Mouse (Mus musculus) CH12.LX (cell line): Measurements from ENCODE around the gene Rpa2. TPM values are rescaled to one million over a fixed set of nuclear protein-coding genes. Genes with fewer than 3 reads are reported as not detected.
A peak's percentile ranks its signal among the peaks of the same experiment; 100 is the strongest.
"Not testable (repeated sequence)": the region's sequence is repeated elsewhere in the genome, so short reads cannot be mapped to it uniquely, and the experiment has no call there.

Experiments used
- DNase-seq: peaks from one replicate; pipeline ENCODE4 v3.0.0-alpha.2; 2013; ENCODE audit errors: extremely low read depth
- H3K27ac ChIP-seq: 2 replicates; pipeline ENCODE4 v1.5.1; 2012; ENCODE audit warnings: low read depth, mild to moderate bottlenecking, control low read depth, moderate library complexity; ENCODE audit not compliant: insufficient read depth
- H3K27me3 ChIP-seq: replicated peaks from 2 replicates; pipeline ENCODE3; 2012; ENCODE audit warnings: inconsistent platforms
- H3K36me3 ChIP-seq, 2 experiments: replicated peaks in 1 of 2; 2 replicates each; pipeline versions ENCODE3 to v1.6.1; 2012; ENCODE audit warnings: inconsistent platforms in 1 of 2, low read length in 1 of 2, mild to moderate bottlenecking in 1 of 2, mixed read lengths in 1 of 2, moderate library complexity in 1 of 2; ENCODE audit not compliant: control insufficient read depth in 1 of 2, insufficient read depth in 1 of 2
- H3K4me1 ChIP-seq, 2 experiments: 2 replicates each; pipeline ENCODE4 v1.6.1; 2012; ENCODE audit warnings: inconsistent platforms in 1 of 2, moderate library complexity in 1 of 2; ENCODE audit not compliant: insufficient read depth in 2 of 2, control insufficient read depth in 1 of 2
- H3K4me2 ChIP-seq: 2 replicates; pipeline ENCODE4 v1.6.1; 2012; ENCODE audit warnings: low read depth, mild to moderate bottlenecking, control low read depth; ENCODE audit not compliant: poor library complexity, insufficient read depth, severe bottlenecking
- H3K4me3 ChIP-seq, 3 experiments: fragments of 150-350 bp in 1 of 3; sonication (generic) in 1 of 3; replicated peaks in 1 of 3; 2 replicates each; pipeline versions ENCODE3 to v1.5.1; 2011 to 2012; ENCODE audit warnings: low read depth in 2 of 3, low read length in 2 of 3, mild to moderate bottlenecking in 2 of 3, moderate library complexity in 2 of 3, control low read depth in 1 of 3, improper control_type of control experiment in 1 of 3, inconsistent platforms in 1 of 3, mixed read lengths in 1 of 3; ENCODE audit not compliant: poor library complexity in 1 of 3
- H3K79me2 ChIP-seq: replicated peaks from 2 replicates; pipeline ENCODE4 v1.6.1; 2012; ENCODE audit warnings: mild to moderate bottlenecking, moderate library complexity; ENCODE audit not compliant: control insufficient read depth, poor library complexity, insufficient read depth, severe bottlenecking; ENCODE audit errors: extremely low read depth
- H3K9ac ChIP-seq: 2 replicates; pipeline ENCODE4 v1.6.1; 2012; ENCODE audit warnings: low read depth, mild to moderate bottlenecking, control low read depth, moderate library complexity; ENCODE audit not compliant: insufficient read depth
- H3K9me3 ChIP-seq: replicated peaks from 2 replicates; pipeline ENCODE3; 2012; ENCODE audit warnings: low read length, inconsistent platforms, mixed read lengths
- CTCF ChIP-seq, 2 experiments: IDR thresholded peaks in 1 of 2; conservative IDR thresholded peaks in 1 of 2; 2 replicates each; pipeline ENCODE4 v1.5.1; 2011 to 2012; ENCODE audit warnings: low read depth in 2 of 2, low read length in 2 of 2, improper control_type of control experiment in 1 of 2, inconsistent platforms in 1 of 2, mild to moderate bottlenecking in 1 of 2, moderate library complexity in 1 of 2
- ETS1 ChIP-seq: conservative IDR thresholded peaks from 2 replicates; pipeline ENCODE4 v1.6.1; 2012; ENCODE audit warnings: low read depth, mild to moderate bottlenecking, inconsistent platforms, low read length, improper control_type of control experiment, moderate library complexity
- HCFC1 ChIP-seq: IDR thresholded peaks from 2 replicates; pipeline ENCODE4 v1.6.1; 2012; ENCODE audit warnings: low read depth, mild to moderate bottlenecking, inconsistent platforms, low read length, improper control_type of control experiment
- MAX ChIP-seq: IDR thresholded peaks from 2 replicates; pipeline ENCODE4 v1.6.1; 2011; ENCODE audit warnings: low read length, improper control_type of control experiment
- RAD21 ChIP-seq: IDR thresholded peaks from 2 replicates; pipeline ENCODE4 v1.6.1; 2011; ENCODE audit warnings: low read depth, mild to moderate bottlenecking, low read length, improper control_type of control experiment, moderate library complexity
- SMC3 ChIP-seq: IDR thresholded peaks from 2 replicates; pipeline ENCODE4 v1.6.1; 2011; ENCODE audit warnings: low read depth, low read length, improper control_type of control experiment
- ZNF384 ChIP-seq: IDR thresholded peaks from 2 replicates; pipeline ENCODE4 v1.6.1; 2012; ENCODE audit warnings: low read depth, low read length, improper control_type of control experiment, inconsistent platforms
- dilution Hi-C: fragments of 300-500 bp; cut with MboI; formaldehyde crosslinking; loops from 2 replicates; pipeline ENCODE4 v1.14.3; 2020; ENCODE audit warnings: low sequenced_read_pairs; ENCODE audit not compliant: extremely low pct_unique_long_range_greater_than_20kb, extremely low pct_ligation_motif_present
- in situ Hi-C: fragments of 300-500 bp; cut with MboI; formaldehyde crosslinking; loops from 3 replicates; pipeline ENCODE4 v1.14.3; 2019; ENCODE audit warnings: low sequenced_read_pairs, low pct_ligation_motif_present, low pct_unique_long_range_greater_than_20kb, mixed read lengths
- polyA plus RNA-seq: library from polyadenylated mRNA; unstranded; fragments of >175 nt; gene quantifications from 2 replicates; pipeline ENCODE4 v1.2.1, GENCODE M21; 2012; ENCODE audit warnings: low read depth; ENCODE audit not compliant: insufficient read length
- total RNA-seq, 2 experiments: library from RNA; depleted of rRNA; stranded (reverse); fragments of 300-350 nt in 1 of 2; fragments of >200 nt in 1 of 2; gene quantifications; 2 replicates each; pipeline ENCODE4 v1.2.3; 2012 to 2014

Gene Rpa2
- total and polyA plus RNA-seq, 3 experiments: 80.2 to 142 (median 97.9) TPM

DNA sequence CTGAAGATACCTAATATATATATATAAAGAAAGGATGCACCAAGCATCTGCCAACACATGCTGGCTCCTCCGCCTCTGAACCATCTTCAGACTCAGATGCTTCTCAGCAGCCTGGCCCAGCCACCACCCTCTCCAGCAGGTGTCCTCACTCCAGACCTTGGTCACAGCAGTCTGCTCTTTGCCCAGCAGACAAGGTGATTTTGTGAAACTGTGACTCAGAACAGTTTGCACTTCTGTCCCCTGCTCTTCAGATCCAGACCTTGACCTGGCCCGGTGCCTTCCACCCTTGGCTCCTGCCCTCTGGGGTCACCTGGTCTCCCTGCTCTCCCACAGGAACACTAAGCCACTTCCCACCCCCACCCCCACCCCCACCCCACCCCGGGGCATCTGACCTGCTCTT is 32.2 kb upstream of the Rpa2 start:
- H3K27ac ChIP-seq: no peak overlapping the region

DNA sequence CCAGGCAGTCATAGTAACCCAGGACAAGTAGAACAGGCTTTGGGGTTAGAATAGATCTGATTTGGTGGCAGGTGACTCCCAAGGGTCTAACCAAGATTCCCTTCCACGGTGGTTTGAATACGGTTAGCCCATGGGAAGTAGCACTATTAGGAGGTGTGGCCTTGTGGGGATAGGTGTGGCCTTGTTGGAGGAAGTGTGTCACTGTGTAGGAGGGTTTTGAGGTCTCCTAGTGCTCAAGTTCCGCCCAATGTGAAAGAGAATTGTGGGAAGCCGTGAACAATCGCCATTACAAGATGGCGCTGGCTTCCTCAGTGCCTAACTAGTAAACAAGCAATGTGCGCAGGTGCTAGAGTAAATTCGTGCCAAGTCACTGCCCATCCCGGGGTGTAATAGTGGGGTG is 31.0 kb upstream of the Rpa2 start:
- H3K36me3 ChIP-seq: peaks cover 7 to 20% of the 10 kb centered on the region in 2 experiments
- H3K4me1 ChIP-seq: peaks cover 2 to 30% of the 10 kb centered on the region in 2 experiments; a peak in 2 of 4 replicates
- in situ Hi-C loops, H3K4me3 ChIP-seq, dilution Hi-C loops, H3K4me2 ChIP-seq, H3K79me2 ChIP-seq, H3K27ac ChIP-seq, H3K27me3 ChIP-seq, H3K9ac ChIP-seq, H3K9me3 ChIP-seq: not testable (repeated sequence)
- peak; percentile 12 for DNase-seq

More for the DNA sequence above, 32.2 kb upstream of the Rpa2 start:
- no peak overlapping the region for H3K4me2 ChIP-seq
- dilution Hi-C loops: no loop called here
- in situ Hi-C loops: no loop called here
- peaks cover 2 to 41% of the 10 kb centered on the region in 2 experiments; a peak in 3 of 4 replicates for H3K4me1 ChIP-seq
- H3K4me3 ChIP-seq: no peak overlapping the region
- no peaks in the 10 kb centered on the region for H3K9me3 ChIP-seq
- TF ChIP-seq RAD21 (peak; percentile 35), CTCF (conservative IDR thresholded peaks at IDR 0.05 in 1 of 2, IDR thresholded peaks at IDR 0.05 in 1 of 2; ENCODE audit: low read depth in 2 of 2, low read length in 2 of 2) (peak in 1 of 2 experiments; percentile 63; a peak in 2 of 4 replicates), SMC3 (peak; percentile 61), MAX (no peak)
- no peaks in the 10 kb centered on the region for H3K27me3 ChIP-seq
- no peak overlapping the region for H3K9ac ChIP-seq
- H3K79me2 ChIP-seq: no peaks in the 10 kb centered on the region
- H3K36me3 ChIP-seq: peaks cover 8 to 20% of the 10 kb centered on the region in 2 experiments
- DNase-seq: peak; percentile 39

DNA sequence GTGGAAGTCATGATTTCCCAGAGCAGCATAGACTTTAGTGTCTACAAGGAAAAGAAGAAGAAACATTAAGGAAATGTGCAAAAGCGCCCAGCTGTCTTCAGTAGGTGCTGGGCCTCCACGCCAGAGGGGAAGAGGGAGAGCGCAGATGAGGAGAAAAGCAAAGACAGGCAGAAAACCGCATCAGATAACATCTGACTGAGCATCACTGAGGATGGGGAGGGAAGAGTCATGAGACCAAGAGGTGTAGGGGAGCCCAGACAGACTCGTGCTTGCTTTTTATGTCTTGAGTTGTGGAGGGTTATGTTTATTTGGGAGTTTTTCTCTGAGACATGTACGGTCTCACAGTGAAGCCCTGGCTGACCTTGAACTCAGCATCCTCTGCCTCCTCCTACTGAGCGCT is 26.6 kb upstream of the Rpa2 start:
- dilution Hi-C loops: no loop called here
- TF ChIP-seq ZNF384 (no peak), ETS1 (no peak), HCFC1 (no peak)
- TF ChIP-seq, all 38 proteins: peak for 0
- Histone ChIP-seq H3K27me3 (no peaks in the 10 kb centered on the region), H3K79me2 (no peaks in the 10 kb centered on the region), H3K9ac (no peak overlapping the region), H3K4me3 (no peak overlapping the region), H3K4me2 (no peak overlapping the region), H3K36me3 (peaks cover 6 to 22% of the 10 kb centered on the region in 2 experiments), H3K9me3 (no peaks in the 10 kb centered on the region), H3K27ac (no peak overlapping the region), H3K4me1 (peaks cover 0 to 13% of the 10 kb centered on the region in 2 experiments; a peak in 2 of 4 replicates)
- in situ Hi-C loops: no loop called here
- DNase-seq: no peak
